Mouse (Mus musculus) mouse trophoblast stem cell (cell line): ENCODE data around the gene Kdelr3.

Experiments
- in situ Hi-C, 2 experiments: fragments of 300-500 bp; cut with MseI, MboI; formaldehyde crosslinking; loops; 2 replicates in 1 of 2; 3 replicates in 1 of 2; pipeline ENCODE4 v1.15.1; 2025

The Kdelr3 gene

DNA sequence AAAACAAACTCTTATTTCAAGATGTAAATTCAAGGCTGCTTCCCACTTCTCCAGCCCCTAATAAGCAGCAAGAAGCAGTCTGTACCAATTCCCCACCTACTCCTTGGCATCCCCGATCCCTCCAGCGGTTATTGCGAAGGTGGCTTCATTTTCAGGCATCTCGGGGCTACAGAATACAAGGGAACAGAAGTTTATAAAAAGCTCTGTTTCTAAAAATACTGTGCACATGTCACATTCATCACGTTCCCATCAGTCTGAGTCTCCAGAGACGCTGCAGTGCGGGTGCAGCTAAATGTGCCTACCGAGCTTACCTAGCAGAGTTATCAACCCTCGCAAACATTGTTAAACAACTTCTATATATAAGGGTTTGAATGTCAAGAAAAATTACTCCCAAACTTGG, 46.2 kb downstream of the Kdelr3 start:
- in situ Hi-C loops, result no loop called here

- in situ Hi-C loops, result no loop called here
Observed at GRCm38 (mm10) chr15:79575543-79576222, 59.5 kb downstream of the Kdelr3 start.

DNA sequence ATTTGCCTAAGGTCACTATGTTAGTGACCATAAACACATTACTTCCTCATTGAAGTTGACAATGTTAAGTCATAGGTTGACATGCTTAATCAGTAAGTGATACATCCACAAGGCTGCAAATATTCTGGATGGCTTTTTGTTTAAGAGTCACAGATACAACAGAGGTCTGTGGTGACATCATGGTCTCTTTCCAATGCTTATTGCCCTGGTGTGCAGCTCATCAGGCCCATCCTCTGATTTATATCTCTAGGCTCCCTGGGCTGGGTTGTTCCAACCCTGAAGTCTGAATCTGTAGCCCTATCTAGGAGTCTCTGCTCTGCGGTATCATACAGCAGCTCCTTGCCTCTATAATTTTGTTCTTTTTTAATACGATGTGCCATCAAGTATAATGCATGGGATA, 60.7 kb downstream of the Kdelr3 start:
- in situ Hi-C loops, result no loop called here
